Mouse (Mus musculus) C2C12 (cell line): ENCODE results near the gene Eipr1. TPM values are rescaled to one million over a fixed set of nuclear protein-coding genes. Genes with fewer than 3 reads are reported as not detected.

Experiments
- H3K27me3 ChIP-seq: one replicate; pipeline ENCODE4 v1.6.1; 2011; ENCODE audit not compliant: control insufficient read depth, insufficient read depth, insufficient read length
- H3K36me3 ChIP-seq: one replicate; pipeline ENCODE4 v1.6.1; 2011; ENCODE audit not compliant: control insufficient read depth, insufficient read depth
- H3K4me3 ChIP-seq: one replicate; pipeline ENCODE4 v1.5.1; 2011; ENCODE audit warnings: mild to moderate bottlenecking, control low read depth; ENCODE audit not compliant: poor library complexity, insufficient read depth, severe bottlenecking
- H3K79me2 ChIP-seq: one replicate; pipeline ENCODE4 v1.6.1; 2011; ENCODE audit not compliant: control insufficient read depth, insufficient read depth
- H3K79me3 ChIP-seq: one replicate; pipeline ENCODE4 v1.6.1; 2011; ENCODE audit warnings: low read depth, control low read depth
- H3ac ChIP-seq: one replicate; pipeline ENCODE3; 2011; ENCODE audit warnings: low read depth; ENCODE audit not compliant: control insufficient read depth, insufficient read length
- CEBPB ChIP-seq: IDR thresholded peaks from one replicate; pipeline ENCODE4 v1.6.1; 2011; ENCODE audit warnings: low read depth, mild to moderate bottlenecking, control low read depth, moderate library complexity
- CTCF ChIP-seq: IDR thresholded peaks from one replicate; pipeline ENCODE4 v1.5.1; 2011; ENCODE audit not compliant: control insufficient read depth, insufficient read depth, insufficient read length
- FOSL1 ChIP-seq: IDR thresholded peaks from one replicate; pipeline ENCODE4 v1.8.0; 2011; ENCODE audit warnings: mild to moderate bottlenecking, low read length; ENCODE audit not compliant: poor library complexity, insufficient read depth, severe bottlenecking
- MAX ChIP-seq: IDR thresholded peaks from one replicate; pipeline ENCODE4 v1.6.1; 2011; ENCODE audit warnings: mild to moderate bottlenecking, control low read depth
- MYOD1 ChIP-seq: IDR thresholded peaks from one replicate; pipeline ENCODE4 v1.6.1; 2011; ENCODE audit warnings: low read depth; ENCODE audit not compliant: control insufficient read depth, insufficient read length
- MYOG ChIP-seq: IDR thresholded peaks from one replicate; pipeline ENCODE4 v1.6.1; 2011; ENCODE audit not compliant: control insufficient read depth, insufficient read length; ENCODE audit errors: extremely low read depth
- USF1 ChIP-seq: IDR thresholded peaks from one replicate; pipeline ENCODE4 v1.6.1; 2011; ENCODE audit warnings: low read depth, mild to moderate bottlenecking, control low read depth, moderate library complexity
- polyA plus RNA-seq: library from polyadenylated mRNA; unstranded; fragments of >200 nt; fragmentation: generic; extraction: Trizol; gene quantifications from one replicate; pipeline ENCODE4 v1.2.1, GENCODE M21; 2012; ENCODE audit warnings: missing spikeins

Gene Eipr1
- polyA plus RNA-seq, 1 experiment, result 22.7 TPM

DNA sequence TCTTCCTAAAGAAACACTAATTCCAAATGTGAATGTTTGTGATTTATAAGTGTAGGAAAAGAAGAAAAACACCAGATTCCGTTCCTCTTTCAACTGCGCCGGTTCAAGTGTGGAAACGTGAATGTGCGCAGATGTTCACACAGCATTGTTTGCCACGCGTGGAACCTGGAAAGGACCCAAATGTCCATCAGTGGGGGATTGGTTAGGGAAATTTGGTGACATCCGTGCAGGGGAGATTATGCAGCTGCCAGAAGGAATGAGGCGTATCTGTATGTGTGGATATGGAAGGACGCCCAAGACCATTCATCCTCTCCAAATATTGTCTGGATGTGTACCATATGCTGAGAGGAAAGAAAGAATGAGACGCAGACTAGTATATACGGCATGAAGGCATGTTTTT, 111.7 kb downstream of the Eipr1 start:
- Histone ChIP-seq H3K4me3 (no peak overlapping the region), H3K27me3 (no peaks in the 10 kb centered on the region), H3K36me3 (no peaks in the 10 kb centered on the region), H3K79me3 (no peaks in the 10 kb centered on the region), H3ac (no peak overlapping the region), H3K79me2 (no peaks in the 10 kb centered on the region)
- no peak for TF ChIP-seq CEBPB
- TF ChIP-seq CTCF, result no peak
- TF ChIP-seq FOSL1, result no peak
- TF ChIP-seq MAX, result no peak
- TF ChIP-seq MYOG, result no peak
- TF ChIP-seq USF1, result no peak
- TF ChIP-seq MYOD1, result no peak

GRCm38 (mm10) chr12:28866121-28866520, 114.5 kb downstream of the Eipr1 start:
- Histone ChIP-seq H3K27me3 (no peaks in the 10 kb centered on the region), H3K36me3 (no peaks in the 10 kb centered on the region), H3K79me2 (no peaks in the 10 kb centered on the region), H3ac (no peak overlapping the region), H3K79me3 (no peaks in the 10 kb centered on the region), H3K4me3 (no peak overlapping the region)
- no peak for TF ChIP-seq MYOG
- TF ChIP-seq CTCF, result no peak
- TF ChIP-seq MYOD1, result no peak
- no peak for TF ChIP-seq USF1
- no peak for TF ChIP-seq MAX
- no peak for TF ChIP-seq CEBPB

GRCm38 (mm10) chr12:28868794-28869193, 117.2 kb downstream of the Eipr1 start:
- Histone ChIP-seq H3ac (no peak overlapping the region), H3K36me3 (no peaks in the 10 kb centered on the region), H3K79me3 (no peaks in the 10 kb centered on the region), H3K27me3 (no peaks in the 10 kb centered on the region), H3K79me2 (no peaks in the 10 kb centered on the region), H3K4me3 (no peak overlapping the region)
- TF ChIP-seq USF1 (no peak), MYOG (no peak), CEBPB (no peak), FOSL1 (no peak), MAX (no peak)

DNA sequence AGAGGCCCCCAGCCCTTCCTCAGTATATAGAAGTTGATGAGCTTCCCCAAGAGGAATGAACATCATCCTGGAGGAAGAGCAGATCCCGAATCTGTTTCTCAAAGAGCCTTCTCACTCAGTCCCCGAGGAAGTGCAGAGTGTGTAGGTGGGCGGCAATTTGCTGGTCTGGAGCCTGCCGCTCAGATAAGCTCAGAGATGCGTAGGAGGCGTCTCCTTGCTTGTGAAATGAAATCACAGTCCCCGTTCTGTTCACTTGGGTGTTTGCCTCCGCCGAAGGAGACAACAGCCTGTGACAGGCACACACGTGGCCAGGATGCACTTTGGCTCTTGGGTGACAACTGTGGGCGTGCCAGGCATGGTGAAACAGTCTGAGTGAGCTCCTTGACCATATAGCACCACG, 120.7 kb downstream of the Eipr1 start:
- Histone ChIP-seq H3K27me3 (no peaks in the 10 kb centered on the region), H3ac (no peak overlapping the region), H3K4me3 (no peak overlapping the region), H3K79me3 (no peaks in the 10 kb centered on the region), H3K79me2 (no peaks in the 10 kb centered on the region), H3K36me3 (no peaks in the 10 kb centered on the region)
- no peak for TF ChIP-seq FOSL1
- TF ChIP-seq MYOD1, result no peak
- TF ChIP-seq CEBPB, result no peak
- no peak for TF ChIP-seq USF1
- TF ChIP-seq MYOG, result no peak

DNA sequence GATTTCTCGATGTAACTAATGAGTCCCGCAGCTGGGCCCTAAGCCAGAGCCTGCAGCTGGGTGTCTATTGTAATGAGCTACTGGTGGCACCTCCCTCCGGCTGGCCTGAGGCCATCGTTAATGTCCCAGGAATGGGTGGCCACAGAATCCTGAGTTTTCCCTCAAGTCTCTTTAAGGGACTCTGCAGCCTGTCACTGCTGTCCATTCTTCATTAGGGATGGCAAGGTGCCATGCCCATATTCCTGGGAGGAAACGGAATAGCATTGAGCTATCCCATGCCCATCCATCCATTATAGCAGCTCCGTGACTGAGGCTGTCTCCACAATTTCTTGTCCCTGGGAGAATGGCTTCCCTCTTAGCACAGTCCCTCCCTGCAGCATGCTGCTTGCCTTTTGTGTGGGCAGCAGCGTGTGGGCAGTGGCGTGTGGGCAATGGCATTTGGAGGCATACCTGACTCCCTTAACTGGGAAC, 123.2 kb downstream of the Eipr1 start:
- H3K4me3 ChIP-seq, result no peak overlapping the region
- no peaks in the 10 kb centered on the region for H3K79me2 ChIP-seq
- H3K36me3 ChIP-seq, result no peaks in the 10 kb centered on the region
- H3ac ChIP-seq, result no peak overlapping the region
- no peak for TF ChIP-seq USF1
- no peak for TF ChIP-seq MAX
- TF ChIP-seq FOSL1, result no peak
- no peak for TF ChIP-seq MYOG
- no peak for TF ChIP-seq MYOD1
- TF ChIP-seq CEBPB, result no peak
- TF ChIP-seq CTCF, result no peak
- H3K79me3 ChIP-seq, result no peaks in the 10 kb centered on the region
- no peaks in the 10 kb centered on the region for H3K27me3 ChIP-seq

- H3K36me3 ChIP-seq, result no peaks in the 10 kb centered on the region
- no peaks in the 10 kb centered on the region for H3K79me3 ChIP-seq
- TF ChIP-seq CEBPB (peak; percentile 47), MYOG (no peak)
Observed at GRCm38 (mm10) chr12:28875471-28875870, 123.9 kb downstream of the Eipr1 start.

More at GRCm38 (mm10) chr12:28875471-28875870, 123.9 kb downstream of the Eipr1 start:
- H3K79me2 ChIP-seq, result no peaks in the 10 kb centered on the region
- no peaks in the 10 kb centered on the region for H3K27me3 ChIP-seq
- H3K4me3 ChIP-seq, result no peak overlapping the region
- no peak overlapping the region for H3ac ChIP-seq
